Mouse (Mus musculus) heart, embryonic 12.5 days (tissue): ENCODE results near the gene Pla2r1. TPM values are rescaled to one million over a fixed set of nuclear protein-coding genes. Genes with fewer than 3 reads are reported as not detected.

Experiments used
- ATAC-seq: fragments of 200-750 bp; cut with Nextera tagmentation; 2 replicates; pipeline ENCODE4 v1.8.0; 2017; ENCODE audit warnings: moderate TSS enrichment, moderate library complexity; ENCODE audit not compliant: insufficient number of reproducible peaks, low FRiP score
- H3K27ac ChIP-seq: fragments of 300-500 bp; sonication (generic); 2 replicates; pipeline ENCODE4 v1.5.1; 2016; ENCODE audit warnings: mild to moderate bottlenecking, moderate library complexity; ENCODE audit not compliant: poor library complexity, severe bottlenecking
- H3K27me3 ChIP-seq: fragments of 300-500 bp; sonication (generic); replicated peaks from 2 replicates; pipeline ENCODE4 v1.6.1; 2016; ENCODE audit warnings: mild to moderate bottlenecking, moderate library complexity
- H3K36me3 ChIP-seq: fragments of 300-500 bp; sonication (generic); 2 replicates; pipeline ENCODE4 v1.6.1; 2016; ENCODE audit warnings: mild to moderate bottlenecking, moderate library complexity
- H3K4me1 ChIP-seq: fragments of 300-500 bp; sonication (generic); replicated peaks from 2 replicates; pipeline ENCODE4 v1.6.1; 2016; ENCODE audit warnings: mild to moderate bottlenecking
- H3K4me2 ChIP-seq: fragments of 300-500 bp; sonication (generic); 2 replicates; pipeline ENCODE4 v1.6.1; 2016; ENCODE audit warnings: mild to moderate bottlenecking, moderate library complexity
- H3K4me3 ChIP-seq: fragments of 300-500 bp; sonication (generic); 2 replicates; pipeline ENCODE4 v1.5.1; 2016; ENCODE audit warnings: mild to moderate bottlenecking
- H3K9ac ChIP-seq: fragments of 300-500 bp; sonication (generic); 2 replicates; pipeline ENCODE4 v1.6.1; 2016; ENCODE audit warnings: mild to moderate bottlenecking, moderate library complexity
- H3K9me3 ChIP-seq: fragments of 300-500 bp; sonication (generic); replicated peaks from 2 replicates; pipeline ENCODE4 v1.6.1; 2016; ENCODE audit warnings: mild to moderate bottlenecking, moderate library complexity
- WGBS: fragments of 180-500 bp; shearing (Covaris S2); methylation state at CpG from one replicate; pipeline ENCODE4 v1.1.7; 2016; 5-methylcytosine and 5-hydroxymethylcytosine counted together
- polyA plus RNA-seq: library from polyadenylated mRNA; unstranded; fragments of >200 nt; fragmentation: Nextera tagmentation; extraction: Ambion mirVana; gene quantifications from 2 replicates; pipeline ENCODE4 v1.2.1, GENCODE M21; 2016

Pla2r1 gene
- polyA plus RNA-seq, 1 experiment from 2014 or later: 2.5 TPM

DNA sequence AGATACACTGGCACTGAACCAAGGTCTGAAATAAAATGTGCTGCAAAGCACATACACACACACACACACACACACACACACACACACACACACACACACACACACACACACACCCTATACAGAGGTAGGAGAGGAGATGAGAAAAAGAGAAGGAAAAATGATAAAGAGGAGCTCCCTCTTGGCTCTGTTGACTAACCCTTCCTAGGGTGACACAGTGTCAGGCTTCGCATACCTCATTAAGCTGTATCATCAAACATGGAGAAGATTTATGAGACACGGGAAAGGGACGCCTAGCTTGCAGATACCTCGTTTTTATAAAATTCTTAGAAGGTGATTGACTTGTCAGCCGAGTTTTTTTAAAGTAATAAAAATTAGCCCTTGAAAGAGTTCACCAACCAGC is 116.3 kb downstream of the Pla2r1 start:
- 0 out of 2 replicates have a peak, but pooled peaks cover 4% of the 10 kb centered on the region for H3K4me1 ChIP-seq
- H3K36me3 ChIP-seq: no peaks in the 10 kb centered on the region
- ATAC-seq: no peak
- WGBS: 86% methylated on average over 5 of the region's 5 CpGs
- H3K27me3 ChIP-seq: no peaks in the 10 kb centered on the region
- no peak overlapping the region for H3K4me2 ChIP-seq
- H3K27ac ChIP-seq: no peak overlapping the region
- H3K9ac ChIP-seq: no peak overlapping the region
- no peak overlapping the region for H3K4me3 ChIP-seq
- H3K9me3 ChIP-seq: no peaks in the 10 kb centered on the region

DNA sequence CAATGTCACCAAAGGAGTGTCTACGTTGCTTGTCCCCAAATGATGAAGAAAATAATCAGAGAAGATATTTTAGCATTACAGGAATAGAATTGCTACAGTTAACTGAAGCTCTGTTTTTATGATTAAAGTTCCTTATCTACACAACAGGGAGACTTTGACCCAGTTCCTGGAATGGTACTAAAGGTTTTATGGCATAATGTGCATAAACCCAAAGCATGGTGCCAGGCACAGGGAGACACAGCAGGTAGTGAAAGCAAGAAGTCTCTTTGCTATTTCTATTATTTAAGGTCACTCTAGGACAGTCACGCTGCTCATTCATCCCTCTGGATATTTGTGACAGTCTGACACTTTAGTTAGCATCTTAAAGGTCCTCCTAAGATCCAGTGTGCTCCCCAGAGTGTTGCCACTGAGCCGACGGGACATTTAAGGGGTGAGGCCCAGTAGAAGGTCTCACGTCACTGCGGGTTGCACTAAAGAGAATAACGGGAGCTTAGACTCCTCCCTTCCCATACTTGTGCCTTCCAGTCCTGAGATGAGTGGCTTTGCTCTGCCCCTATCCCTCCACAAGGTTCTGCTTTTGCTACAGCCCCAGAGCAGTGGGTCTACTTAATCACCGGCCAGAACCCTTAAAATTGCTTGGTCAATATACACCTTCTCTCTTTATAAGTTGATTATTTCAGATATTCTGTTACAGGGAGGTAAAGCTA is 122.6 kb downstream of the Pla2r1 start:
- no peak overlapping the region for H3K4me3 ChIP-seq
- 76% methylated on average over 8 of the region's 8 CpGs for WGBS
- no peaks in the 10 kb centered on the region for H3K9me3 ChIP-seq
- no peaks in the 10 kb centered on the region for H3K36me3 ChIP-seq
- no peak for ATAC-seq
- H3K27me3 ChIP-seq: no peaks in the 10 kb centered on the region
- H3K4me1 ChIP-seq: 0 out of 2 replicates have a peak, but pooled peaks cover 4% of the 10 kb centered on the region
- H3K9ac ChIP-seq: no peak overlapping the region
- no peak overlapping the region for H3K4me2 ChIP-seq
- no peak overlapping the region for H3K27ac ChIP-seq

DNA sequence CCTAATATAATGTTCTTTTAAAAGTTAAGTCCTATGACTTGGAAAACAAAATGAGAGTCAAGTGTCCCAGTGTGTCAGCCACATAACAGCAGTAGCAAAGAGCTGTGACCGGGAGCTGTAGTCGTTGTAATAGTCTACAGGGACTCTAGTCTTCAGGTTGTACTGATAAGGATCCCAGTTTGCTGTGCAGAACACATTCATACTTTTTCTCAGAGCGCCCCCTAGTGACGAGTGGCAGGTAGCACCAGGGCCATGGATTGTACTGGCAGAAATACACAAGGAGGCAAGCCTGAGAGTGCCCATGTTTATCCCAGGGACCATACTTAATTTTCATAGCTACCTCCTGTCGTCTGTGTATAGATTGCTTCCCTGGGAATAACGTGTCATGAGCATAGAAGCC is 135.0 kb downstream of the Pla2r1 start:
- no peak overlapping the region for H3K4me2 ChIP-seq
- H3K9me3 ChIP-seq: no peaks in the 10 kb centered on the region
- H3K36me3 ChIP-seq: no peaks in the 10 kb centered on the region
- H3K9ac ChIP-seq: no peak overlapping the region
- no peaks in the 10 kb centered on the region for H3K4me1 ChIP-seq
- no peaks in the 10 kb centered on the region for H3K27me3 ChIP-seq
- ATAC-seq: peak; percentile 51
- WGBS: 3% methylated on average over 6 of the region's 6 CpGs
- no peak overlapping the region for H3K4me3 ChIP-seq
- H3K27ac ChIP-seq: no peak overlapping the region

DNA sequence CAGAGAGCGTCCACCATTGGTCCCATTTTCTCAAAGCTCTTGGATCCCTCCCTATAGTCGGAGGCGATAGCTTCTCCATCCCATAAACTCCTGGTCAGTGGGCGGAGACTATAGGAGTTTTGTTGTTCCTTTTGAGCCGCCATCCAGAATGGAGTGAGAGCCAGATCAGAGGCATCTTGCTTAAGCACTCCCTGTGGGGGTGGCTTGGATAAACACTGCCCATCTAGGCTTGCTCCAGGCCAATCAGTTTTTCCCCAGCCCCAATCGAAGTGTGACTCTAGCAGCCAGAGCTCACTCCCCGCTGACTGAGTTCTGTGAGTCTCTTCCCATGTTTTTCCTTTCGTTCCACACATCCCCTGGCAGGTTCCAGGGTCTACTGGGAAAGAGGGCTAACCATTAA is 138.8 kb downstream of the Pla2r1 start:
- 51% methylated on average over 8 of the region's 8 CpGs for WGBS
- no peak for ATAC-seq
- H3K4me3 ChIP-seq: no peak overlapping the region

DNA sequence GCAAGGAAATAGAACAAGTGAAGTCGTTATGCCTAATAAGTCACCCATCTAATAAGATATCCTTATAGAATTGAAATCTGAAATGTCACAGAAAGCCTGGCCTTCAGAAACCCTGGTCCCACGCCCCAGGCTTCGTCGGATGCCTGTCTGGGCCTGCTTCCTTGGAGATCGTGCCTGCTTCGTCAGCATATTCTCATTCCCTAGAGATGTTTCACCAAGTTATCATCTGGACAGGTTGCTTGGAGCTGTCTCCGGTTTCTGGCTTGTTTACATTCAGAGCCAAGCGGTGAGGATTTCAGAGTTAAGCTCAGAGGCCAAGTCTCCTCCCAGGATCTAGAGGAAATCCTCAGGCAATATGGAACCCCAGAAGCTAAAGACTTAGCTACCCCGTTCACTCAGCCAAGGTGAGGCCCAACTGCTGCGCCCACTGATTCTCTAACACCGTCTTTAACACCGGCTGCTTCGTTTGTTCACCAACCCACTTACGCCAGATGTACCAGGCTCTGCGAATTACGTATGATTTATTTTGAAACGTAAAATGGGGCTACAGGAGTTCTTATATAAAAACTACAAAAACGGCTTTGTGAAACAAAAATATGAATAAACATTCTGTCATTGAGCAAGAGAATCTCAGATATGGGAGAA is 140.0 kb downstream of the Pla2r1 start:
- Histone ChIP-seq H3K9me3 (no peaks in the 10 kb centered on the region), H3K4me3 (no peak overlapping the region), H3K4me1 (no peaks in the 10 kb centered on the region), H3K27ac (no peak overlapping the region), H3K4me2 (no peak overlapping the region), H3K9ac (no peak overlapping the region), H3K36me3 (no peaks in the 10 kb centered on the region), H3K27me3 (no peaks in the 10 kb centered on the region)
- no peak for ATAC-seq
- 79% methylated on average over 18 of the region's 18 CpGs for WGBS

More for the DNA sequence above, 138.8 kb downstream of the Pla2r1 start:
- Histone ChIP-seq H3K27me3 (no peaks in the 10 kb centered on the region), H3K4me1 (no peaks in the 10 kb centered on the region), H3K4me2 (no peak overlapping the region), H3K9ac (no peak overlapping the region), H3K27ac (no peak overlapping the region), H3K36me3 (no peaks in the 10 kb centered on the region), H3K9me3 (no peaks in the 10 kb centered on the region)

DNA sequence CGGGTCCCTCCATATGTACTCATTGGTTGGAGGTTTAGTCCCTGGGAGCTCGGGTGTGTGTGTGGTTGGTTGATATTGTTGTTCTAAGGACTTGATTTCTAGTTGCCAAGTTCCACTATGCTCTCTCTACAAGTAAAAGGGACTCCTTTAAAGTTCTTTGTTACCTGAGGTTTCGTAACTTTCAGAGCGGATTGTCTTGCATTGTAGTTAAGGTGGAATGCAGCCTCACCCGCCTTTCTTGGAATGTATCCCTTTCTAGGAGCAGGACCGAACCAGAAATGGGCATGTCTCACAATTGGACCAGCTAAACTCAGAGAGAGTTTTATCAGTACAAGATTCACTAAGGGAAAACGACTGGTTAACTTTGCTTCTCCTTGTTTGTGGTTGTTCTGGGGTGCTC is 141.9 kb downstream of the Pla2r1 start:
- H3K4me3 ChIP-seq: no peak overlapping the region
- no peaks in the 10 kb centered on the region for H3K27me3 ChIP-seq
- no peaks in the 10 kb centered on the region for H3K9me3 ChIP-seq
- no peak for ATAC-seq
- no peak overlapping the region for H3K9ac ChIP-seq
- 79% methylated on average over 7 of the region's 7 CpGs for WGBS
- no peak overlapping the region for H3K4me2 ChIP-seq
- no peaks in the 10 kb centered on the region for H3K4me1 ChIP-seq
- H3K27ac ChIP-seq: no peak overlapping the region
- no peaks in the 10 kb centered on the region for H3K36me3 ChIP-seq

DNA sequence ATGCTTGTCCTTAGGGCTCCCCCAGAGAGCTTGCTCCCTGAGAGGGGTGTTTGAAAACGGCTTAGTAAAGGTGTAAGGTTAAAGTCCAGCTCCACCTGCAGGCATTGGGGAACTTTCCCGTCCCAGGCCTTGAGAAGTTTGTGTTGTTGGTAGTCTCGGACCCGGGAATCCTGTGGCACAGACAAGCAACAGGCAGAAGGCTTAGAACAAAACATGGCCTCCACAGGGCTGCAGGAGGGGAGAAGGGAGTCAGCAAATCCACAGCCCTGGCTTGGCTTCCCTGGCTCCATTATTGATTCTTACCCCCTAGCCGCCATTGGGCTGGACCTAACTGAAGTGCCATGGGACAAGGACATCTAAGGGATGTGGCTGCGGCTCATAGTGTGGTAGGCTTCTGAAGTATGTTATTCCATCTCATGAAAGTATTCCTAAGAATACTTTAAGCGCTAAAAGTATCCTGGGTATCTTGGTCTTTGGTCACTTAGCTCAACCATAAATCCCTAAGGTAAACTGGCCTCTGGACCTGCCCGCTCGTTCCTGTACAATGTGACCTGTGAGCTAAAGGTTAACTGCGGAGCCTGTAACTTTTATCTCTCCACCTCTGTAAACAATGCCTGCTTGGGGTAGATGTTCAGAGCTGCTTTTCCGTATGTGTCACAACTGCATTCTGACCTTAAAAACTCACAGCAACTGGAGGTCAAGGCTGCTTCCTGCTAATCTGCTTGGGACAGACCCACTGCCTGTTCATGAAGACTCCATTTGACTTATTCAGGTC is 142.9 kb downstream of the Pla2r1 start:
- no peaks in the 10 kb centered on the region for H3K27me3 ChIP-seq
- H3K9ac ChIP-seq: no peak overlapping the region
- no peak for ATAC-seq
- no peak overlapping the region for H3K27ac ChIP-seq
- no peaks in the 10 kb centered on the region for H3K36me3 ChIP-seq
- no peak overlapping the region for H3K4me3 ChIP-seq
- 63% methylated on average over 11 of the region's 11 CpGs for WGBS
- no peak overlapping the region for H3K4me2 ChIP-seq
- no peaks in the 10 kb centered on the region for H3K9me3 ChIP-seq
- H3K4me1 ChIP-seq: no peaks in the 10 kb centered on the region

DNA sequence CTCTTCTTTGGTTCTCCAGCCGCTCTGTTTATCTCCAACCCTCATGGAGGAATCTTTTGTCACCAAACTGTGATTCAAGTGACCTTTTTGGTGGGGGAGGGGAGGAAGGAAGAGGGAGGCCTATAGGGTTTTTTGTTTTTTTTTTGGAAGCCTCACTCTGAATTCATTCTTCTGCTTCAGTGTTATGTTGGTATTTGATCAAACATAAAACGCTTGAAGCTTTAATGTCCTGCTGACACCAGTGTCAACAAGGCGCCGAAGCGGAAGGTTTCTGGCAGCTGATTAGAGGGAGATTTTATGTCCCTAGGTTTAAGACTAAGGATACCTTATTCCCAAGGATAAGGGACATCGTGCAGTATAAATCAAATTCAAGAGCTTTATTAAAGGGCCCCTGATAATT is 143.9 kb downstream of the Pla2r1 start:
- ATAC-seq: no peak
- H3K27ac ChIP-seq: no peak overlapping the region
- no peak overlapping the region for H3K4me2 ChIP-seq
- H3K36me3 ChIP-seq: no peaks in the 10 kb centered on the region
- WGBS: 61% methylated on average over 6 of the region's 6 CpGs
- no peaks in the 10 kb centered on the region for H3K27me3 ChIP-seq
- H3K9ac ChIP-seq: no peak overlapping the region
- no peaks in the 10 kb centered on the region for H3K9me3 ChIP-seq
- H3K4me3 ChIP-seq: no peak overlapping the region
- H3K4me1 ChIP-seq: no peaks in the 10 kb centered on the region

DNA sequence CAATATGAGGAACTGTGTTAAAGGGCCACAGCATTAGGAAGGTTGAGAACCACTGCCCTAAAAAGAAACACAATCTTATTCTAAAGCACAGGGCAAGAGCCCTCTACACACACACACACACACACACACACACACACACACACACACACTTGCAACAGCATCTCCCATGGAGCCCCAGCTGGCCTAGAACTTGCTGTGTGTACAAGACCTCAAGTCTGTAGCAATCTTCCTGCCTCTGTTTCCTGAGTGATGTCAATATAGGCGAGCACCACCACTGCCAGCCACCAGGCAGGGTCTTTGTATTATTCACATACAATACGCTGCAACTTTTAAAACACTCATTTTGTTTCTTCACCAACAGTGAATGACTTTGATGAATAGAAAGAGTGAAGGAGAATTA is 145.7 kb downstream of the Pla2r1 start:
- Histone ChIP-seq H3K4me1 (no peaks in the 10 kb centered on the region), H3K9me3 (no peaks in the 10 kb centered on the region), H3K36me3 (no peaks in the 10 kb centered on the region), H3K4me2 (no peak overlapping the region), H3K27ac (no peak overlapping the region), H3K27me3 (no peaks in the 10 kb centered on the region), H3K9ac (no peak overlapping the region), H3K4me3 (no peak overlapping the region)
- WGBS: 80% methylated on average over 2 of the region's 2 CpGs
- ATAC-seq: no peak

DNA sequence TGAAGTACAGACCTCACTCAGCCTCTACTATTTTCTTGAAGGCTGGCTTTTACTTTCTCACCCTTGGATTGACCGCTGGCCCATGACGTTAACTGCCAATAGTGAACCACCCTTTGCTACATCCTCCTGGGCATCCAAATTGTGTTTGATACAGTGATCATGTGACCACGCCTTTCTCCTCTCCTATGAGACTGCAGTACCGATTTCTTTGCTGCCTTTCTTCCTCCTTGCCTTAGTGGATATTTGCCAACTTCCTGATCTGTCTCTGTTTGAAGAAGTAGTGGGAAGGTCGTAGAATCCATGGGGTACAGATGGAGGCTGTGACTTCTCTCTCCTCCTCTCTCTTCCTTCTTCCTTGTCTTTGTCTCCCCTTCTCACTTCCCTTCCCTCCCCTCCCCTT is 147.7 kb downstream of the Pla2r1 start:
- ATAC-seq: no peak
- no peaks in the 10 kb centered on the region for H3K9me3 ChIP-seq
- no peak overlapping the region for H3K27ac ChIP-seq
- no peak overlapping the region for H3K9ac ChIP-seq
- H3K27me3 ChIP-seq: no peaks in the 10 kb centered on the region
- H3K4me3 ChIP-seq: no peak overlapping the region
- no peaks in the 10 kb centered on the region for H3K36me3 ChIP-seq
- no peaks in the 10 kb centered on the region for H3K4me1 ChIP-seq
- WGBS: 91% methylated on average over 5 of the region's 5 CpGs
- no peak overlapping the region for H3K4me2 ChIP-seq

DNA sequence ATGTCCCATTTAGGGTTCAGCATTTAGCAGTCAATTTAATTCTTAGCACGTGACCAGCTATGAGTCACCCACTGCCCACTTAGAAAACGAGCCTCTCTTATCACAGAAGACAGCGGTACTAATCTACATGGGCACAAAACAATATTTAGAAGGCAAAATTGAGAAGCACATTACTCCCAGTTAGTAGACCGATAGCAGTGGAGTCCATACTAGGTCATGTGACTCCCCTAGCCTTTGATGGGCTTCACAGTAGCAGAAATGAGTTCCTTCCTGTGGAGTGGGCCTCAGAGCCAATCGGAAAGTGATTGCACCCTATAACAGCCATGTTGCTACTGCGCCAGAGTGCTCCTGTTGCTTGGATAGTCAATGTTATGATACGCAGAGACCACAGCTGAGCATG is 148.3 kb downstream of the Pla2r1 start:
- WGBS: 79% methylated on average over 7 of the region's 7 CpGs
- no peak for ATAC-seq
- no peaks in the 10 kb centered on the region for H3K9me3 ChIP-seq
- no peaks in the 10 kb centered on the region for H3K27me3 ChIP-seq
- no peaks in the 10 kb centered on the region for H3K4me1 ChIP-seq
- H3K27ac ChIP-seq: no peak overlapping the region
- no peaks in the 10 kb centered on the region for H3K36me3 ChIP-seq
- no peak overlapping the region for H3K9ac ChIP-seq
- no peak overlapping the region for H3K4me2 ChIP-seq
- no peak overlapping the region for H3K4me3 ChIP-seq
